Mouse (Mus musculus) thymus, postnatal 0 days (tissue): ENCODE results near the gene Mybl2. TPM values are rescaled to one million over a fixed set of nuclear protein-coding genes. Genes with fewer than 3 reads are reported as not detected.
A peak's percentile ranks its signal among the peaks of the same experiment; 100 is the strongest.
"Not testable (repeated sequence)": the region's sequence is repeated elsewhere in the genome, so short reads cannot be mapped to it uniquely, and the experiment has no call there.

Experiments used
- DNase-seq: peaks from one replicate; pipeline ENCODE4 v3.0.0-alpha.2; 2015; ENCODE audit warnings: low spot score
- polyA plus RNA-seq: library from polyadenylated mRNA; unstranded; fragments of >200 nt; fragmentation: Nextera tagmentation; extraction: Ambion mirVana; gene quantifications from 2 replicates; pipeline ENCODE4 v1.2.1, GENCODE M21; 2015

Gene Mybl2
- 26.9 and 27.5 TPM in 2 replicates for polyA plus RNA-seq

DNA sequence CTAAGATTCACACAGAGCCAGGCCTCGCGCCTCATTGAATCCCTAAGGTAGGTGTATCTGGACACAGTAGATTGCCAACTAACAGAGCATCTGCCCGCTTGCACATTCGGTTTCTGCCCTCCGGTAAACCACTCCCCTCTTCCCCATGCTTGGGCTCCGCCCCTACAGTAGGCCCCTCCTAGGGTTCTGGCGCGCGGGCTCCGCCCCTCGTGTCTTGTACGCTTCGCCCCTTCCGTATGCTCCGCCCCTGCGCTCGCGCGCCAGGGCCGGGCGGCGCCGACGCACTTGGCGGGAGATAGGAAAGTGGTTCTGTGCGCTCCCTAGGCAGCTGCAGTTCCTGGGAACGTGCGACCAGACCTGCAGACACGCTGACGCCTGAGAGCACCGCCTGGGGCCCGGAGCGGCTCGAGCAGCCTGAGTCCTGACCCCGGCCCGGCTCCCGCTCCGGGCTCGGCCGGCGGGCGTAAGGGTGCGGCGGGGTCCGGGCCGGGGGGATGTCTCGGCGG lies at the start of gene Mybl2:
Gene Mybl2, plus strand, starts transcription at position 353 of the 506 bp plus-strand sequence.
- peak; percentile 95 for DNase-seq

DNA sequence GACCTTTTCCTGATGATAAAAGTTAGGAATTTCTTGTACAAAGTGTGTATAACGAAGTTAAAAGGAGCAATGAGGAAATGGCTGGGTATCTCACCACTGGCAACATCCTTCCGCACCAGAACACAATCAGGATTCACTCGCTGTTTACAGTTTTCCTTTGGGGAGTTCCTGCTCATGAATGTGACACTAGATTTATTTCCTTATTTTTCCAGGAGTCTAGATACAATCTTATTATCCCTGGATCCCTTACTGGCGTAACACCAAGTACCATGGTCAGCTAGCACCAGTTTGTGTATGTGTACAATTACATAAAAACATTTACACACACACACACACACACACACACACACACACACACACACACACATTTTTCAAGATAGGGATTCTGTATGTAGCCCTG lies 47.2 kb upstream of the Mybl2 start:
- no peak for DNase-seq

DNA sequence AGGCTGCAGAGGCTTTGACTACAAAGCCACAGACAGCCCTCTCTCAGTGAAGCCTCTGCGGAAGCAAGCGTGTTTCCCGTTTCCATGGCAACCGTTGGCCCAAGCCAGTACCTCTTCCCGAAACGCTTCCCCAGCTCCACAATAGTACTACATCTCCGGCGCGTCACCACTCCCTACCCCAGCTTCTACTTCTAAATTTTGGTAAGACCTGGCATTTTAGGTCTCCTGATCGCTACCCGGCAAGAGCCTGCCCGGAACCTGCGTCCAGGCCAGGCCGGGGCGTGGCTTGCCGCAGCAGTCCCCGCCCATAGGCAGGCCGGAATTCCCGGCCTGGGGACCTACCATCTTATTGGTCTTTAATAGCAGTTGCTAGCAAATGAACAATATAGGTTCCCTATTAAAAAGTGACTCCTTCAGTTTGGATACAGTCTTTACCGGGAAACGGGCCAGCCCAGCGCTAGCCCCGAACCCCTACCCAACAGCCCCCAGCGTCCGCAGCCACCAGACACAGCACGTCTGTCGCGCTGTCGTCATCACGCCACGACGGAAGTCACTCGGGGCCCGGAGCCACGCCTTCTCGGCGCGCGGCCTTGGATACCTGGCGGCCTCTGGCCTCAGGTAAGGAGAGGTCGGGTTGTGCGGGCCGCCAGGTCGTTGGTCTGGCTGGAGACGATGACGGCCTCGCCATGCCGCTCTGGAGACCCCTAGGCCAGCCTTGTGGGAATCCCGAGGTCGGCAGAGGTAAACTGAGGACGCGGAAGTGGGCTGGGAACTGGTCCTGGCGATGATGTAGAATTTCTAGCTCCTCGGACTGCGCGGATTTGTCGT lies 37.4 kb upstream of the Mybl2 start, which contains the start of gene Ift52:
Gene Ift52, plus strand, starts transcription at position 439 of the 828 bp plus-strand sequence.
- DNase-seq, result peak; percentile 89

DNA sequence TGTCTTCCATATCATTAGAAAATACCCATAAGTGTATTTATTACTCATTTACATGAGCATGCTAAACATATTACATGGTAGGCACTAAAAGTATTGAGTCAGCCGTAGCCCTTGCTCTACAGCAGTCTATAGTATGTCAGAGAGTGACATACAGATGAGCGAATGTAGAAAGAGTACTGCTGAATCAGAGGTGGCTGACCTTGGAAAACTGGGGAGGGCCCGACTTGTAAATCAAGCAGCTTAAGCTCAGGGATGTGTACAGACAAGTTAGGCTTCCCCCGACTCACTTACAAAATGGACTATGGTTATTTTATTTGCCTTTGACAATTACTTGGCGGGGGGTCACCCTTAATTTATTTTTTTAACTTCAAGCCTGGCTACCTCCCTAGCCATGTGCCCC lies 23.2 kb upstream of the Mybl2 start:
- no peak for DNase-seq

DNA sequence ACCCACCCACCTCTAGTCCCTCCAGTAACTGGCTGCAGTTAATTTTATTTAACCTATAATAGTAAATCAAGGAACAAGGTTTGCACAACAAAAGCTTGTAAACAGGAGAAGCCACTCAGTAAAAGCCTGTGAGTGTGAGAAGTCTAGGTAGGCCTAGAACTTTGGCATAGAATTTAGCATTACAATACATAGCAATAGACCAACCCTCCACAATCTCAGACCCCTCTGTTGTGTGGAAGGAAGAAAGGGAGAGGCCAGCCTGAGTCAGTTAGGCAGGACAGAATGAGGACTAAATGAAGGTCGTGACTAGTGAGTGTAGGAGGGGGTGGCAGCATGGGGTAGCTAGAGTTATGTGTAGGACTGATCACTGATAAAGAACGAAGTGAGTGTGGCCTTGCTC lies 22.7 kb upstream of the Mybl2 start:
- no peak for DNase-seq

DNA sequence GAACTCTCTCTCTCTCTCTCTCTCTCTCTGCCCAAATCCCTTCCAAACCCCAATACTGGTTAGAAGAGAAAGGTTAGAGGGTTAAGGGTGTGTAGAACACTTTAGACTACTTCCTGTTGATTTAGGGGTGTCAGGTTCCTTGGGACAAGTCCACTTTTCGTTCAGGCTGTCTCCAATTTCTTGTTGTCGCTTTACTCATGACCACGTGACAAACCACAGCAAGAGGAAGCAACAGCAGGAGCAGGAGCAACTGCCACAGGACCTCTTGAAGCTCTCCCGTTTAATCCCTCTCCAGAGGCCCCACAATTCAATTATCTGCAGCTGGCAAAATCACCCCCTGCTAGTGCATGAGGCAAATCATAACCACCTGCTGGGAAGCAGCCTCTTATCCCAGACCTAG lies 21.9 kb upstream of the Mybl2 start:
- DNase-seq, result no peak

DNA sequence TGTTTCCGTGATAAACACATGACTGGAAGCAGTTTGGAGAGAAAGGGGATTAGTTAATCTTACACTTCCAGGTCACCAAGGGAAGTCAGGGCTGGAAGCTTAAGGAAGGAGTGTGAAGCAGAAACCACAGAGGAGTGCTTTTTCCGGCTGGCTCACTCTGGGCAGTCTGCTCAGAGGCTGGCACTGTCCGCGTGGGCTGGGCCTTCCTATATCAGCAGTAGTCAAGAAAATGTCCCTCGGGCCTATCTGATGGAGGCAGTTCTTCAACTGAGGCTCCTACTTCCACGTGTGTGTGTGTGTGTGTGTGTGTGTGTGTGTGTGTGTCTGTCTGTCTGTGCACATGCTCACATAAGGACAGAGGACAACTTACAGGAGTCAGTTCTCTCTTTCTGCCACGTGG lies 14.5 kb upstream of the Mybl2 start:
- no peak for DNase-seq

DNA sequence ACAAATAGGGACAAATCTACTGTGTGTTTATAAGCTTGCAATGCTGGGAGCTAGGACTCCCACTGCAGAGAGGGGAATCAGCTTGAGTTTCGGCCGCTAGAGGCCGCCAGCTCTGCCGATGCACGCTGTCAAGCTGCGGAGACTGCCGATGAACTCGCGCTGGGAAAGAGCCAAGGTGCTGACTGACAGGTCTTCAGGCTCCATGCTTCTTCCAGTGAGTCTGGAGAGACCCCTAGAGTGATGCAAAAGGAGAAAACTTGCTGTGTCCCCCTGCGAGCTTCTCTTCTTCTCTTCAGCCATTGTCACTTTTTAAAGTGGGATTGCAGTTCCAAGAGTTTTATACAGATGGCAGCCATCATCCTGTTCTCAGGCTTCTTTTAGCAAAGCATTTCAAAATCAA lies 6.4 kb upstream of the Mybl2 start:
- DNase-seq, result peak; percentile 68

DNA sequence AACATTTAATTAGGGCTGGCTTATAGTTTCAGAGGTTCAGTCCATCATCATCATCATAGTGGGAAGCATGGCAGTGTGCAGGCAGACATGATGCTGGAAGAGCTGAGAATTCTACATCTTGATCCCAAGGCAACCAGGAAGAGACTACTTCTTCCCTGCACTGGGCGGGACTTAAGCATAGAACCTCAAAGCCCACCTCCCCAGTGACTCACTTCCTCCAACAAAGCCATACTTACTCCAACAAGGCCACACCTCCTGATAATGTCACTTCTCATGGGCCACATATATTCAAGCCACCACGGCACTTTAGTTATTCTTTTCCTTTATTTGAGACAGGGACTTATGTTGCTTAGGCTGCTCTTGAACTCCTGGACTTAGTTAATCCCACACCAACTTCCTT lies 5.4 kb upstream of the Mybl2 start:
- no peak for DNase-seq

DNA sequence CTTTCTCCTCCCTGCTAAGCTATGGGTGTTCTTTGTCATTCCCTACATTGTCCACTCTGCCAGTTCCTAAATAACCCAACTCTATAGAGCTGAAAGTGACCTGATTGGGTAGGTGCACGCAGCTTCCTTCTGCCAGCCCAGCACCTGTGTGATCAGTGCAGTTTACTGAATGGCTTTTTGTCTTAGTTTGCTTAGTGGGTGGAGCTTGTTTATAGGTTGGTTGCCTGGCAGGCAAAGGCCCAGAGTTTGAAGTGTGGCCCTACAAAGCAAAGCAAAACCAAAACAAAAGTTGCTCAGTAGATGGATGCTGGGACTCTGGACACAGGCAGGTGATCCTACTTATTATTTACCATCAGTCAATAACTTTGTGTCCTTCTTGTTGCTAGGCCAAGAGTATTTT lies 2.8 kb upstream of the Mybl2 start:
- no peak for DNase-seq

DNA sequence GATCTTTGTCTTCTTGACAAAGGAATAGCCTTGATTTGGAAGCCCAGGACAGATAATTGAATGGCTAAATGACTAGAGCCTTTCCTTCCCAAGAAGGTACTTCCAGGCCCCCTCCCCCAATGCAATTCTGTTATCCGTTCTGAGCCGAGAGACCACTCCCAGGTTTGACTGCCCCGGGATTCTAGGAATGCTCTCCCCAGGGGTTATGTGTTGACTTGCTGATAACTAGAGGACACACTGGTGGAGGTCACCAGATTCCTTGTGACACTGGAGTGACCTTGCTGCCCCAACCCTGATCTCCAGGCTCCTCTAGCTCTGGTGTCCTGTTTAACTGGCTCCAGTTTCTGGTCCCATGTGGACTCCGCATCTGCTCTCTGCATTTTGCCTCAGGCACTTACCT lies 2.4 kb upstream of the Mybl2 start:
- DNase-seq, result no peak

DNA sequence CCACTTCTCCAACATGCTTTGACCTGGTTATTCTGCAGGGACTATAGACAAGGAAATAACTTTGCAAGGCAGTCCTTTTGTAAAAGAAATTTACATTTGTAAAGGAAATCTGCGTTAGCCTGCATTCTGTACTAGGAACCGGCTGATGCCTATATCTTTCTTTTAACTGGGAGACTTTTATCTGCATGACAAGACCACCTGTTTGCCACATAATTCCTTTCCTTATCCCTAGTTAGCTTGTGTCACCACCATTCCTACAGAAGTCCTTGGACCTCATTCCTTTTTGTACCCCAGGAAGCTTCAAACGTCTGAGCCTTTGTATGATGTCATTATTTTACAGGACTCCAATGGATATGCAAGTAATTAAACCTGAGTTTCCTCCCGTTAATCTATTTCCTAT lies 1.7 kb upstream of the Mybl2 start:
- DNase-seq, result no peak

DNA sequence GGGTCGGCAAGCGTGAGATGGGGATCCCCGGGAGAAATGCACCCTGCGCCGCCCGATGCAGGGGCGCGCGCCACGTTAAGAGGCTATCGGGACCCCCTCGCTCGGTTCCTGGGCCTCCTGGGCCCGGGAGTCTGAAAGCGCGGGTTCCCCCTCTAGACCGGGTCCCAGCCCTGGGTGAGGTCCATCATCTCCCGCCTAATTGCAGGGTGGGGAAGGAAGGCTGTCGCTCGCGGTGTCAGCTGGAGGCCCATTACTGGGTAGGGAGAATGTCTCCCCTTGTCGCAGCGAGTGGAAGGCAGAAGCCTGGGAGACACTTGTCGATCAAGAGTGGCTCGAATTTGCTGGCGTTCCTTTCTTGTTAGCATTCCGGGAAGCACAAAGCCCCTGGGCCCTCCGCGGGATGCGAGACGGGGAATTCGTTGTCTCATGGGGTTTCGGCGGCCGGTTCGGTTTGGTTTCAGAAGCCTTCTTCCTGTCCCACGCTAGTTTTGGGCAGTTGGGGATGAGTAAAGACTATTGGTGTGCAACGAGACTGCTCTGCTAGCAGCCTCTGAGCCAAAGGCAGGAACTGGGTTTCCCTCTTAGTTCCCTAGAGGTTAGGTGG lies 506 bp downstream of the Mybl2 start:
- DNase-seq, result peak; percentile 24

DNA sequence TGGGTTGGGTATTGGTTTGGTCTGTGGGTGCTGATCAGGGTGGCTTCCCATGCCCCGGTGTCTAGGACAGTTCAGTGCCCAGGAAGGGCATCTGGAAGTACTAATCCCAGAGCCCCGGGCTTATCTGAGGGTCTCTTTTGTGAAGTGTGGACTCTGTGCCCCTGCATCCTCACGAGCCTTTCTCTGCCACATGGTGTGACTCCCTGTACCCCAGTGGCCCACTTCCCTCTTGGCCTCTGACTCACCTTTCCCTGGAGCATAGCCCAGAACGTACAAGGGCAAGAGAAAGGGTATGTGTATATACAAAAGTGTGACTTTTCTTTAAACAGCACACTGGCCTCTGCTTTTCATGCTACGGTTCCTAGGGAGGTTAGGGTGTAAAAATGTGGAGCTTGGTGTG lies 1.2 kb downstream of the Mybl2 start:
- no peak for DNase-seq

DNA sequence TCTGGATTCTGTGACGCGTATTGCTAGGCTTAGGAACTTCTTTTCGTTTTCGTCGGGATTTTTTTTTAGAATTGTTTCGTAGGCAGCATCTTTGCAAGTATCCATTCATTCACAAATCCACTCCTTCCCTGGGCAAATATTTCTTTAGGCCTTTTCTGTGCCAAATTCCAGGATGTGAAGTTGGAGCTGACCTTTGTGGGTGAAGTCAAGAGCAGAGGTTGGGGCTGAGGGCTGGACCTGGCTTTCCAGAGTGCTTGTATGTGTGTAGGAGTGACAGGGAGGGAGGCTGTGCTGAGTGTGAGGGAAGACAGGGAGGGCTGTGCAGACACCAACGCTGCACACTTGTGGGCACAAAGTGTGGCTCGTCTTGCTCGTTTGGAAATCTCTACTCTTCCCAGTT lies 2.1 kb downstream of the Mybl2 start:
- DNase-seq, result no peak

DNA sequence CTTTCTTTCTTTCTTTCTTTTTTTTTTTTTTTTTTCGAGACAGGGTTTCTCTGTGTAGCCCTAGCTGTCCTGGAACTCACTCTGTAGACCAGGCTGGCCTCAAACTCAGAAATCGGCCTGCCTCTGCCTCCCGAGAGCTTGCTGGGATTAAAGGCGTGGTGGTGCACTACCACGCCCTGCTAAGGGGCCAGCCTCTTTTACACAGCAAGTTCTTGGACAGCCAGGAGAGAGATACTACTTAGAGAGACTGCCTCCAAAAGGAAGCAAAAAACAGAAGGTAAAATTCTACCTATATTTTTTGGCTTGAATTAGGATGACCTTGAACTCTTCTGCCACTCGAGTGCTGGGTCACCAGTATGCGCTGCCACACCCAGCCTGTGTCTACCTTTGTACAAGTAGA lies 4.5 kb downstream of the Mybl2 start:
- DNase-seq, result not testable (repeated sequence)

DNA sequence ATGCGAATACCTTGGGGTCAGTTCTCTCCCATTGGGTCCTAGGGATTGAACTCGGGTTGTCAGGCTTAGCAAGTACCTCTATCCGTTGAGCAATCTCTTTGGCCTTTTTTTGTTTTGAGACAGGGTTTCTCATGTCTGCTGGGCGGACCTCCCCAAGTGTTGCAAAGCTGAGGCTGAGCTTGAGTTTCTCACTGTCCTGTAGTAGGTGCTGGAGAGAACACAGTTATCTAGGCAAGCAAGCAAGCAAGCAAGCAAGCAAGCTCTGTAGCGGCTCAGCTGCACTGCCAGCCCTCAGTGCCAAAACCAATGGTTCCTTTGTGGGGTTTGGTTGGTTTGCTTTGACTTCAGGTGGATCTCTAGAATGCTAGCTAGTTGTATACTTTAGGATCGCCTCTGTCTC lies 6.1 kb downstream of the Mybl2 start:
- no peak for DNase-seq

DNA sequence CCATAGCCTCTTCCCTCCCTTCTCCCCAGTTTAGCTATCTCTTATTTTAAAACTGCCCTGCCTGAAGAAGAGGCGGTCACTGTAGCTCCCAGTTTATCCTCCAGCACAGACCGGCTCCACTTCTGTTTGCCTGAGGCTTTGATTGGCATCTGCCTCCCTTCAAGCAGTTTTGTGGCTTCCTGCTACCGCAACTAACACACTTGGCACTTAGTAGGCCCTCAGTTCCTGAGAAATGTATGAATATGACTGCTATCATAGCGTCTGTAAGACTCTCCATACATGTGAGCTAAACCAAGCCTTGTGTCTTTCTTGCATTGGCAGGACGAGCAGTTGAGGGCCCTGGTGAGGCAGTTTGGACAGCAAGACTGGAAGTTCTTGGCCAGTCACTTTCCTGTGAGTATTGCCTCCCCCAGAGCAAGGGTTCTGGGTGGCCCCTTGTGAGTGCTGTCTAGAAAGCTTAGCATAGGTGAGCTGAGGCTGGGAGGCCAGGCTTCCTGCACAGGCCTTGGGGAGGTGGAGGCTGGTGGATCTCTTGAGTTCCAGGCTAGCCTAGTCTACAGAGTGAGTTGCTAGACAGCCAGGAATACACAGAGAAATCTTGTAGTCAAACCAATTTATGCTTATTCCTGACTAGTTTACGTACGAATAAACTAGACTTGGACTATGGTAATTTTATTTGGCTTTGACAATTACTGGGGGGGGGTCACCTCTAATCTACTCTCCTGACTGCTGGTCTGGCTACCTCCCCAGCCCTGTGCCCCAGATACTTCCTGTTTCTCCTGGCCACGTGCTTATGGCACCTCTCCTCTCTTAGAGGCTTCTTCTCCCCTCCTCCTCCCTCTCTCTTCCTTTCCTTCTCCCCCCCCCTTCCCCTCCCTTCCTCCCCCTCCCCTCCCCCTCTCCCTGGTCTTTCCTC lies 7.0 kb downstream of the Mybl2 start:
- no peak for DNase-seq

DNA sequence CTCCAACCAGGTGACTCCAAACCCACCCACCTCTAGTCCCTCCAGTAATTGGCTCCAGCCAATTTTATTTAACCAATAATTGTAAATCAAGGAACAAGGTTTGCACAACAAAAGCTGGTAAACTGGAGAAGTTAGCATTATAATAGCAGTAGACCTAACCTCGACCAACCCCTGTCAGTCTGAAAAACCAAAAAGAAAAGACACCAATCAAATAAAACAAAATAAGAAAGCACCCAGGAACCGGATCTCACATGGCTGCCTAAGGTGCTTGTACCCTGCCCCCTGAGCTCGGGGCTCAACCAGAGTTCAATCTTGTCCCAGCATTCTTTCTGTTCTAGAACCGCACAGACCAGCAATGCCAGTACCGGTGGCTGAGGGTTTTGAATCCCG lies 7.6 kb downstream of the Mybl2 start:
- no peak for DNase-seq

DNA sequence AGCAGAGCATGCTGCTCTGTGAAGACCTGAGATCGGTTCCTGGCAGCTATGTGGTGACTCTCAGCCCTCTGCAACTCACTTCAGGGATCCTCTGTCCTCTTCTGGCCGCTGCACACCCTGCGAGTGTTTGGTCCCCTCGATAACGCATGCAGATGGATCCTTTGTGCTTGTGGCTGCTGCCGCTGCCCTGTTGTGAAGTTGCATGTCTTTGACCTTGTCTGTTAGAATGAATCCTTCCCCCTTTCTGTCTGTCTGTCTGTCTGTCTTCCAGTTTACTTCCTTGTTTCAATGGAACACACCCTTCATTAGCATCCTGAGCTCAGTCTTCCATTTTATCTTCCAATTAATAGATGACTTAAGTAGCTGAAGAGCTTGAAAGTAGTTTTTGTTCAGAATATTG lies 11.8 kb downstream of the Mybl2 start:
- DNase-seq, result no peak

DNA sequence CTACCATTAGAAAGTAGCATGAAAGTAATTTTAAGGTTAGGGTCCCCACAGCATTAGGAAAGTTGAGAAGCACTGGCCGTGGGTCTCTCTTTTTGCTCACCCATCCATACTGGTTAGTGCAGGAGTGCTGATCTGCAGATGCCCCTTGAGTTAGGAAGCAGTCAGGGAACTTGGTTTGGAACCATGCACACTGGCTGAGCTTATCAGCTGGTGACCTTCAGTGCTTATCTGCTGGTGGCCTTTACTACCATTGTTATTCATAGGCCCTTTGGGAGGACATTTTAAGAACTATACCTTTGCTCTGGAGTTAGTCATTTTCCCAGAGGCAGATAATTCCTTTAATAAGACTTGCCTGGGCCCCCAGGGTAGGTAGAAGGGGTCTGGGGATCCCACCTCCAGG lies 12.7 kb downstream of the Mybl2 start:
- DNase-seq, result no peak

DNA sequence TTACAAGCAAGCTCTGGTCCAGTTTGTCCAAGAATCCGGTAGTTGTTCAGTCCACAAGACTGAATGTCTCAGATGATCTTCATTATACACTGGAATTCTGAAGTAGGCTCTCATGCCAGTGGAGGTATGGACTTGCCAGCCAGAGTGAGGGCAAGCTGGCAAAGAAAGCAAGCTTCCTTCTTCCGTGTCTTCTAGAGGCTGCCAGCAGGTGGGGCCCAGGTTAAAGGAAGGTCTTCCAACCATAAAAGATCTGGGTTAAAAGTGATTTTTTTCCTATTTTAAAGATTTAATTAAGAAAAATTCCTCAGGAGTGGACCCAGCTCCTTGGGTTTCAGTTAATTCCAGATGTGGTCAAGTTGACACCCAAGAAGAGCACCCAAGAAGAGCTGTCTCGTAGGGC lies 15.7 kb downstream of the Mybl2 start:
- DNase-seq, result no peak
